Mouse (Mus musculus) forebrain, embryonic 12.5 days (tissue): ENCODE measurements at regions not wholly inside any gene's neighbourhood (a gene's known extent, or its start where the extent isn't known, plus 50 kb on each side); places are given as distances from the start of the nearest gene placed in this dataset.
A peak's percentile ranks its signal among the peaks of the same experiment; 100 is the strongest.

Experiments
- ATAC-seq: fragments of 200-750 bp; cut with Nextera tagmentation; 2 replicates; pipeline ENCODE4 v1.8.0; 2017; ENCODE audit warnings: moderate TSS enrichment; ENCODE audit not compliant: low FRiP score
- H3K27ac ChIP-seq: fragments of 300-500 bp; sonication (generic); 2 replicates; pipeline ENCODE4 v1.5.1; 2016; ENCODE audit warnings: mild to moderate bottlenecking
- H3K27me3 ChIP-seq: fragments of 300-500 bp; sonication (generic); 2 replicates; pipeline ENCODE4 v1.6.1; 2016; ENCODE audit warnings: mild to moderate bottlenecking
- H3K36me3 ChIP-seq: fragments of 300-500 bp; sonication (generic); replicated peaks from 2 replicates; pipeline ENCODE4 v1.6.1; 2016; ENCODE audit warnings: mild to moderate bottlenecking
- H3K4me1 ChIP-seq: fragments of 300-500 bp; sonication (generic); 2 replicates; pipeline ENCODE4 v1.6.1; 2016
- H3K4me2 ChIP-seq: fragments of 300-500 bp; sonication (generic); 2 replicates; pipeline ENCODE4 v1.6.1; 2016; ENCODE audit warnings: mild to moderate bottlenecking, moderate library complexity
- H3K4me3 ChIP-seq: fragments of 300-500 bp; sonication (generic); replicated peaks from 2 replicates; pipeline ENCODE4 v1.5.1; 2016; ENCODE audit warnings: mild to moderate bottlenecking
- H3K9ac ChIP-seq: fragments of 300-500 bp; sonication (generic); 2 replicates; pipeline ENCODE4 v1.6.1; 2016; ENCODE audit warnings: mild to moderate bottlenecking
- H3K9me3 ChIP-seq: fragments of 300-500 bp; sonication (generic); 2 replicates; pipeline ENCODE4 v1.6.1; 2016
- WGBS: fragments of 180-500 bp; shearing (Covaris S2); methylation state at CpG from one replicate; pipeline ENCODE4 v1.1.7; 2016; 5-methylcytosine and 5-hydroxymethylcytosine counted together

- no peak overlapping the region for H3K4me2 ChIP-seq
- ATAC-seq: no peak
- no peaks in the 10 kb centered on the region for H3K36me3 ChIP-seq
- no peak overlapping the region for H3K4me3 ChIP-seq
- no peaks in the 10 kb centered on the region for H3K27me3 ChIP-seq
- H3K9ac ChIP-seq: no peak overlapping the region
- no peaks in the 10 kb centered on the region for H3K4me1 ChIP-seq
- no peak overlapping the region for H3K27ac ChIP-seq
- no peaks in the 10 kb centered on the region for H3K9me3 ChIP-seq
- 89% methylated on average over 2 of the region's 2 CpGs for whole genome bisulfite sequencing
Measured at GRCm38 (mm10) chr5:82472146-82472545, 882.8 kb downstream of the Tecrl start.

DNA sequence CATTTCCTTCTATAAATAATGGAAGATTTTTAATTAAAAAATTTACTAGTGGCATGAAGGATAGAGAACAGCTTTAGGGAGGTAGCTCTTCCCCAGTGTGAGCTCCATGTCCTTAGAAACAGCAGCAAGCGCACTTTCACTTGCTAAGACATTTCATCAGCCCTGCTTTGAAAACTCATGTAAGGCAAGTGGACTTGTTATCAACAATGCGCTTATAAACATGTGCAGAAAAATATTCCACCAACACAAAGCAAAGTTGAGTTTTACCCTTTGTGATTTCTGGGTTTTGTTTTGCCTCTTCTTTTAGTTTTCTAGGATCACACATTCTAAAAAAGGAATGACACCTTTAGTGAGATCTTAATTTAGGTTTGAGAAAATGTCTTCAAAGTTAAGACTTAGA, 890.7 kb downstream of the Tecrl start:
- H3K27ac ChIP-seq: no peak overlapping the region
- H3K27me3 ChIP-seq: no peaks in the 10 kb centered on the region
- no peak overlapping the region for H3K4me3 ChIP-seq
- ATAC-seq: no peak
- H3K36me3 ChIP-seq: no peaks in the 10 kb centered on the region
- no peak overlapping the region for H3K4me2 ChIP-seq
- no peaks in the 10 kb centered on the region for H3K9me3 ChIP-seq
- WGBS: 94% methylated on average over 2 of the region's 2 CpGs
- no peak overlapping the region for H3K9ac ChIP-seq
- H3K4me1 ChIP-seq: no peaks in the 10 kb centered on the region

GRCm38 (mm10) chr5:82441288-82441687, 913.7 kb downstream of the Tecrl start:
- Histone ChIP-seq H3K27me3 (no peaks in the 10 kb centered on the region), H3K4me1 (no peaks in the 10 kb centered on the region), H3K4me3 (no peak overlapping the region), H3K36me3 (no peaks in the 10 kb centered on the region), H3K9me3 (no peaks in the 10 kb centered on the region), H3K4me2 (no peak overlapping the region), H3K27ac (no peak overlapping the region), H3K9ac (no peak overlapping the region)
- WGBS: 66% methylated on average over 4 of the region's 4 CpGs
- no peak for ATAC-seq

DNA sequence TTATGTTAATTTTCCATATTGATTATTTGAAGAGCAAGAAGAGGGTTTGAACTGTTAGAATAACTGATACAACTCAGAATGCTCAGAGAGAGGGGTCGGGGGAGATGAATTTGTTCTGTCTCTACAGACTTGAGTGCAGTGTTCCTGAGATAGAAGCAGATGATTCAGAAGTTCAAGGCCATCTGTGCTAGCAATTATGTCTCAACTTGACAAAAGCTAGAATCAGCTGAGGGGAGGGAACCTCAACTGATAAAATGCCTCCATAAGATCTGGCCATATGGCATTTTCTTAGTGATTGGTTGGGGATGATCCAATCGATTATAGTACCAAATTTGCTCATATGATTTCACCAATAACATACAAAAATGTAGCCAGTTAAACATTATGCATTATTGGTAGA, 914.9 kb downstream of the Tecrl start:
- no peaks in the 10 kb centered on the region for H3K36me3 ChIP-seq
- H3K4me1 ChIP-seq: no peaks in the 10 kb centered on the region
- 82% methylated on average over 2 of the region's 2 CpGs for WGBS
- no peaks in the 10 kb centered on the region for H3K9me3 ChIP-seq
- no peak for ATAC-seq
- H3K4me3 ChIP-seq: no peak overlapping the region
- H3K27me3 ChIP-seq: no peaks in the 10 kb centered on the region
- H3K27ac ChIP-seq: no peak overlapping the region
- H3K4me2 ChIP-seq: no peak overlapping the region
- no peak overlapping the region for H3K9ac ChIP-seq

- no peak overlapping the region for H3K9ac ChIP-seq
- no peaks in the 10 kb centered on the region for H3K36me3 ChIP-seq
- no peak overlapping the region for H3K27ac ChIP-seq
- H3K9me3 ChIP-seq: no peaks in the 10 kb centered on the region
- no peak overlapping the region for H3K4me2 ChIP-seq
- no peaks in the 10 kb centered on the region for H3K27me3 ChIP-seq
- no peak overlapping the region for H3K4me3 ChIP-seq
- no peak for ATAC-seq
- H3K4me1 ChIP-seq: no peaks in the 10 kb centered on the region
Measured at GRCm38 (mm10) chr5:82420396-82420795, 934.6 kb downstream of the Tecrl start.

GRCm38 (mm10) chr5:82396632-82397234, 958.3 kb downstream of the Tecrl start:
- ATAC-seq: 0 out of 2 replicates have a peak, but pooled peaks have one; percentile 57
- Histone ChIP-seq H3K36me3 (no peaks in the 10 kb centered on the region), H3K4me1 (no peaks in the 10 kb centered on the region), H3K4me3 (no peak overlapping the region), H3K9ac (no peak overlapping the region), H3K27ac (no peak overlapping the region), H3K27me3 (no peaks in the 10 kb centered on the region), H3K4me2 (no peak overlapping the region), H3K9me3 (no peaks in the 10 kb centered on the region)
- 64% methylated on average over 5 of the region's 5 CpGs for WGBS

DNA sequence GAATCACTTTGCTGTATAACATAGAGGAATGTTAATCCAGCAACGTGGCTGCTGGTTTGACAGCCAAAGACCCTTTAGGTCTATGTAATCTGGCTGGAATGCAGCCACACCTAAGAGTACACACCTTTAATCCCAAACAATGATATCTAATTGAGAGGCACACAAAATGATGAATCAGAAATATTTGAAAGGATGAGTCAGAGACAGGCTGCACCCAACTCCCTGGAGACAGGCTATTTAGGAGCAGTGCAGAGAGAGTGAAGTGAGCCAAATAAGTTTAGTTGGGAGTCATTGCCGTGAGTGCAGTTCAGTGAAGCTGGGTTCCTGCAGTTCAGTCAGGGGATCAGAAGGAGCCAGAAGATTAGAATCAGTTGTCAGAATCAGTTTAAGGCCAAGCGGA, 993.4 kb downstream of the Tecrl start:
- 75% methylated on average over 3 of the region's 3 CpGs for WGBS
- H3K4me1 ChIP-seq: no peaks in the 10 kb centered on the region
- ATAC-seq: no peak
- no peak overlapping the region for H3K27ac ChIP-seq
- no peak overlapping the region for H3K4me3 ChIP-seq
- no peak overlapping the region for H3K4me2 ChIP-seq
- no peaks in the 10 kb centered on the region for H3K9me3 ChIP-seq
- no peaks in the 10 kb centered on the region for H3K27me3 ChIP-seq
- no peaks in the 10 kb centered on the region for H3K36me3 ChIP-seq
- H3K9ac ChIP-seq: no peak overlapping the region

DNA sequence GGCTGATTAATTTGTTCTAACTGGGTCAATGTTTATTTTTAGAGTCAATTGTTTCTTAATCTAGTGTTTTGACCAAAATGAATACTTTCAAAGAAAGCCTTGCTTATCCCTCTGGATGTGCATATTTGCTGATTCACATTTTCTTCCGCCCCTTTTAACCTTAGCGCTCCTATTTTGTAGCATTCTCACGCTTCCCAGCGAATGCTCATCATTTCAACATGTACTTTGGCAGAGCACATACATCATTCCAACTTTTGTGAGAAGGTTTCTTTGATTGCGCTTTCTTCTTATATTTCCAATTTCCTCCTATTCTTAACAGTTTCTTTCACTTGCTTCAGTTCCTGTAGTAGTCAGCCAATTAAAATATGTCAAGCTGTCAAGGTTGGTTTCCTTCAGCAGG, 998.7 kb downstream of the Tecrl start:
- H3K27ac ChIP-seq: no peak overlapping the region
- H3K9me3 ChIP-seq: no peaks in the 10 kb centered on the region
- no peaks in the 10 kb centered on the region for H3K4me1 ChIP-seq
- WGBS: 82% methylated on average over 5 of the region's 5 CpGs
- H3K9ac ChIP-seq: no peak overlapping the region
- no peaks in the 10 kb centered on the region for H3K27me3 ChIP-seq
- no peak for ATAC-seq
- no peak overlapping the region for H3K4me3 ChIP-seq
- no peak overlapping the region for H3K4me2 ChIP-seq
- H3K36me3 ChIP-seq: no peaks in the 10 kb centered on the region

DNA sequence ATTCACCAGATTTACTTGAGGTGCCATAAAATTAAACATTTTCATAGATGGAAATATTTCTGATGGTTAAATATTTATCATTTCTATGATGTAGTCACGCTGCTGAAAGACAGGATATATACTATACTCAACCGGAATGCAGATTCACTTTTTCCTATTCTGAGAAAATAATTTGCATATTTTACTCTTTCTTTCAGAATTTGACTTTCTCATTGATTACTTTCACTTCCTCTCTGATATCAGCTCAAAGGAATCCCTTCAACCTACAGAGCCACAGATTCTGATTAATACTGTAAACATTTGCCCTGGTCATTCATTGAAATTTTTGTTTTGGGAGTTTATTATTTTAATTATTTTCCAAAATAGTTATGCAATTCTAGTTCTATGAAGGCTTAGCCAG, 1003.9 kb downstream of the Tecrl start:
- 90% methylated on average over 2 of the region's 2 CpGs for WGBS
- no peaks in the 10 kb centered on the region for H3K36me3 ChIP-seq
- no peaks in the 10 kb centered on the region for H3K9me3 ChIP-seq
- no peak overlapping the region for H3K27ac ChIP-seq
- no peak overlapping the region for H3K4me2 ChIP-seq
- no peak for ATAC-seq
- H3K9ac ChIP-seq: no peak overlapping the region
- H3K4me1 ChIP-seq: no peaks in the 10 kb centered on the region
- H3K27me3 ChIP-seq: no peaks in the 10 kb centered on the region
- H3K4me3 ChIP-seq: no peak overlapping the region

GRCm38 (mm10) chr5:82346672-82347071, 1008.3 kb downstream of the Tecrl start:
- Histone ChIP-seq H3K4me2 (no peak overlapping the region), H3K4me3 (no peak overlapping the region), H3K9me3 (no peaks in the 10 kb centered on the region), H3K36me3 (no peaks in the 10 kb centered on the region), H3K9ac (no peak overlapping the region), H3K4me1 (no peaks in the 10 kb centered on the region), H3K27ac (no peak overlapping the region), H3K27me3 (no peaks in the 10 kb centered on the region)
- 10% methylated on average over 7 of the region's 7 CpGs for WGBS
- peak; percentile 74 for ATAC-seq

DNA sequence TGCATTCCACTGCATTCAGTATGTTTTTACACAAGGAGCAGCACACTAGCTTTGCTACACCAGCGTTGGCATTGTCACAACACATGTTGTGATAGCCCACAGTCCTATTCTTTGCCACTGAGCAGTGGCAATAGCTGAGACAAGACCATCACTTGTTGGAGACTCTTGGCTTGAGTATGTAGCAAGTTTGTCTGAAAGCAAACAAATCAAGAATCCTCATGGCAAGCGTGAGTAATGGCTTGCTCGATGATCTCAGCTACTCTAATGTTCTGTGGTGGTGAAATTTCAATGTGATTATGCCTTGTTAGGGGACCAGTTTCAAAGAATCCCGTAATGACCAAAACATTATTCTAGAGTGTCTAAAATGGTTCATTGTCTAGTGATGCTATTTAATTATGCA, 1030.6 kb downstream of the Tecrl start:
- H3K4me1 ChIP-seq: no peaks in the 10 kb centered on the region
- H3K27ac ChIP-seq: no peak overlapping the region
- H3K9ac ChIP-seq: no peak overlapping the region
- H3K27me3 ChIP-seq: no peaks in the 10 kb centered on the region
- H3K4me2 ChIP-seq: no peak overlapping the region
- no peaks in the 10 kb centered on the region for H3K9me3 ChIP-seq
- H3K4me3 ChIP-seq: no peak overlapping the region
- no peak for ATAC-seq
- 70% methylated on average over 4 of the region's 4 CpGs for WGBS
- H3K36me3 ChIP-seq: no peaks in the 10 kb centered on the region

DNA sequence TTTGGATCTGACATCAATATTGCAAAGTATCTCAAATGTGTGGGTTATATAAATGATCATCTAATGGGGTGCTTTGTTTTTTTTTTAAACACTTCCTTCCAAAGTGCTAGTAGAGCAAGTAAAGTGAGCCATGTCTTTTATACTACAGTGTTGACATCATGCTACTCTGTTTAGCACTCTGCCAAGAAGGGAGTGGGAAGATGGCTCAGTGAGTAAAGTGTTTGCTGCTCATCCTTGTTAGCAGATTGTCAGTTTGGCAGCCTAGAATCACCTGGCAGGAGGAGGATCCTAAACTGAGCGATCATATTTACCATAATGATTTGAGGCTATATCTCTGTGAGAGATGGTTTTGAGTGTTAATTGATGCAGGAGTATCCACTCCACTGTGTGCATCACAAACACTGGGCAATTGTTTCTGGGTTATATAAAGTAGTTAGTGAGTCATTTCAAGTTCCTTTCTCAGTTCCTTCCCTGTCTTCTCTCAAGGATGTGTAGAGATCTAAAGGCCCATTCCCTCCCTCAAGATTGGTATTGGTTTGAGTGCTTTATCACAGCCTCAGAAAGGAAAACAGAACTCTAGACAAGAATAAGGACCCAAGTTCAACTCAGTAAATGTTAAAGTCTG, 1035.2 kb downstream of the Tecrl start:
- no peak for ATAC-seq
- H3K9ac ChIP-seq: no peak overlapping the region
- H3K27me3 ChIP-seq: no peaks in the 10 kb centered on the region
- no peaks in the 10 kb centered on the region for H3K4me1 ChIP-seq
- no peak overlapping the region for H3K4me3 ChIP-seq
- H3K27ac ChIP-seq: no peak overlapping the region
- no peak overlapping the region for H3K4me2 ChIP-seq
- 84% methylated on average over 1 of the region's 1 CpGs for WGBS
- no peaks in the 10 kb centered on the region for H3K9me3 ChIP-seq
- no peaks in the 10 kb centered on the region for H3K36me3 ChIP-seq

DNA sequence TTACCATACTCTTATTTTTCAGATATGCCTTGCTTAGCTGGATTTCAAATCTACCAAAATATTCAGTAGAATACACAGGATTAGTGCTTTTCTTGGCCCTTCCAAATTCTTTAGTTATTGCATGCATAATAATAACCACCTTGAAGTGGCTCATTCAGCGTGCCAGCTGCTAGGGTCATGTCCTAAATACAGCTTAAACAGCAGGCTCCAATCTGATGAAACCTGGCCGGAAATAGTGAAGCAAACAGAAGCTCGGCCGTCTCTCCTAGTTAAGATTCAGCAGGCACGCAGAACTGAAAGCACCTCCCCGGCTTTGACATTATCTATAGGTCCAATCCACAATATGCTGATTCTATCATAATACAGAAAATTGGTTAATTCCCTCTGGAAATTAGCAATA, 1042.9 kb downstream of the Tecrl start:
- Histone ChIP-seq H3K9me3 (no peaks in the 10 kb centered on the region), H3K9ac (no peak overlapping the region), H3K4me1 (peaks cover 3% of the 10 kb centered on the region; the same call in 1 of the 2 replicates), H3K27ac (no peak overlapping the region), H3K4me3 (no peak overlapping the region), H3K36me3 (no peaks in the 10 kb centered on the region), H3K4me2 (no peak overlapping the region), H3K27me3 (no peaks in the 10 kb centered on the region)
- 0 out of 2 replicates have a peak, but pooled peaks have one; percentile 41 for ATAC-seq
- 22% methylated on average over 6 of the region's 6 CpGs for WGBS
